Mouse (Mus musculus): ENCODE results near the gene Wdr54.

The Wdr54 gene

GRCm38 (mm10) chr6:83108762-83109668 is 47.2 kb downstream of the Wdr54 start, which contains the start of gene Mrpl53:
Mrpl53 (plus strand) TSS chr6:83109040.
- no peak for DNase-seq (ENCODE audit: extremely low read depth, low read depth, low spot score)

- no peak for DNase-seq (ENCODE audit: extremely low read depth, low read depth, low spot score)
Observed at GRCm38 (mm10) chr6:83107566-83108400, 48.4 kb downstream of the Wdr54 start.

GRCm38 (mm10) chr6:83104158-83104557 is 52.0 kb downstream of the Wdr54 start:
- no peak for DNase-seq (ENCODE audit: extremely low read depth, low read depth, low spot score)

GRCm38 (mm10) chr6:83103130-83103650 is 53.0 kb downstream of the Wdr54 start:
- DNase-seq (ENCODE audit: extremely low read depth, low read depth, low spot score), result no peak

GRCm38 (mm10) chr6:83101688-83102556 is 54.3 kb downstream of the Wdr54 start:
- DNase-seq (ENCODE audit: extremely low read depth, low read depth, low spot score), result no peak

GRCm38 (mm10) chr6:83101316-83101687 is 54.9 kb downstream of the Wdr54 start, which contains the start of the genes Ccdc142 and Gm42688:
Ccdc142 (plus strand) TSS chr6:83101601.
Gm42688 (plus strand) TSS chr6:83101617.
- peak; percentile 50 for DNase-seq (ENCODE audit: extremely low read depth, low read depth, low spot score)
